Mouse (Mus musculus) limb, embryonic 11.5 days (tissue): Measurements from ENCODE around the gene Il17rd. TPM values are rescaled to one million over a fixed set of nuclear protein-coding genes. Genes with fewer than 3 reads are reported as not detected.

Source experiments
- ATAC-seq: fragments of 200-750 bp; cut with Nextera tagmentation; 2 replicates; pipeline ENCODE4 v1.8.0; 2017; ENCODE audit warnings: low read depth; ENCODE audit not compliant: insufficient number of reproducible peaks, low FRiP score, low TSS enrichment
- DNase-seq: peaks from one replicate; pipeline ENCODE4 v3.0.0-alpha.2; 2015; ENCODE audit warnings: low spot score
- H3K27ac ChIP-seq: fragments of 300-500 bp; sonication (generic); replicated peaks from 2 replicates; pipeline ENCODE4 v1.5.1; 2014; ENCODE audit warnings: low read depth, mild to moderate bottlenecking, low read length
- H3K27me3 ChIP-seq: fragments of 300-500 bp; sonication (generic); 2 replicates; pipeline ENCODE4 v1.6.1; 2014; ENCODE audit warnings: mild to moderate bottlenecking, low read length, mixed read lengths; ENCODE audit not compliant: control insufficient read depth, insufficient read depth
- H3K36me3 ChIP-seq: fragments of 300-500 bp; sonication (generic); 2 replicates; pipeline ENCODE4 v1.6.1; 2014; ENCODE audit warnings: mild to moderate bottlenecking, low read length, moderate library complexity, mixed read lengths; ENCODE audit not compliant: control insufficient read depth, insufficient read depth
- H3K4me1 ChIP-seq: fragments of 300-500 bp; sonication (generic); 2 replicates; pipeline ENCODE4 v1.6.1; 2014; ENCODE audit warnings: low read length, mixed read lengths; ENCODE audit not compliant: control insufficient read depth, insufficient read depth
- H3K4me2 ChIP-seq: fragments of 300-500 bp; sonication (generic); 2 replicates; pipeline ENCODE4 v1.6.1; 2014; ENCODE audit warnings: low read depth, mild to moderate bottlenecking, moderate library complexity; ENCODE audit not compliant: severe bottlenecking
- H3K4me3 ChIP-seq: fragments of 300-500 bp; sonication (generic); 2 replicates; pipeline ENCODE4 v1.5.1; 2014; ENCODE audit warnings: low read depth, low read length
- H3K9ac ChIP-seq: fragments of 300-500 bp; sonication (generic); 2 replicates; pipeline ENCODE4 v1.6.1; 2014; ENCODE audit warnings: mild to moderate bottlenecking, low read length
- H3K9me3 ChIP-seq: fragments of 300-500 bp; sonication (generic); 2 replicates; pipeline ENCODE4 v1.6.1; 2016; ENCODE audit warnings: low read length; ENCODE audit not compliant: control insufficient read depth
- WGBS: fragments of 180-500 bp; shearing (Covaris S2); extraction: QIAGEN DNeasy Blood & Tissue Kit; methylation state at CpG from one replicate; pipeline ENCODE4 v1.1.7; 2014; 5-methylcytosine and 5-hydroxymethylcytosine counted together
- polyA plus RNA-seq: library from polyadenylated mRNA; unstranded; fragments of >200 nt; fragmentation: Nextera tagmentation; extraction: Ambion mirVana; gene quantifications from 2 replicates; pipeline ENCODE4 v1.2.1, GENCODE M21; 2014

Il17rd gene
- polyA plus RNA-seq, 1 experiment from 2014 or later = 11.3 TPM

GRCm38 (mm10) chr14:27050043-27050442 is 11.3 kb downstream of the Il17rd start:
- no peak for DNase-seq

GRCm38 (mm10) chr14:27050560-27051510 is 12.1 kb downstream of the Il17rd start:
- H3K4me1 ChIP-seq = peaks cover 61% of the 10 kb centered on the region
- DNase-seq (peak; percentile 61), ATAC-seq (peak; percentile 69; the same call in 1 of the 2 replicates)
- H3K4me2 ChIP-seq = peak overlapping the region; percentile 15; the same call in 1 of the 2 replicates
- H3K9me3 ChIP-seq = no peaks in the 10 kb centered on the region
- no peaks in the 10 kb centered on the region for H3K36me3 ChIP-seq
- peak overlapping the region; percentile 3 for H3K9ac ChIP-seq
- no peaks in the 10 kb centered on the region for H3K27me3 ChIP-seq
- WGBS = 22% methylated on average over 18 of the region's 18 CpGs
- H3K27ac ChIP-seq = peak overlapping the region; percentile 84
- no peak overlapping the region for H3K4me3 ChIP-seq

More at GRCm38 (mm10) chr14:27050043-27050442, 11.3 kb downstream of the Il17rd start:
- ATAC-seq = no peak
- no peaks in the 10 kb centered on the region for H3K36me3 ChIP-seq
- H3K4me3 ChIP-seq = no peak overlapping the region
- no peak overlapping the region; the same call in 1 of the 2 replicates for H3K9ac ChIP-seq
- no peak overlapping the region for H3K4me2 ChIP-seq
- H3K27me3 ChIP-seq = no peaks in the 10 kb centered on the region
- WGBS = 13% methylated on average over 9 of the region's 9 CpGs
- no peaks in the 10 kb centered on the region for H3K9me3 ChIP-seq
- peak overlapping the region; percentile 84 for H3K27ac ChIP-seq
- H3K4me1 ChIP-seq = peaks cover 63% of the 10 kb centered on the region

GRCm38 (mm10) chr14:27051511-27051895 is 12.8 kb downstream of the Il17rd start:
- WGBS = 39% methylated on average over 5 of the region's 5 CpGs
- no peak overlapping the region for H3K9ac ChIP-seq
- no peaks in the 10 kb centered on the region for H3K9me3 ChIP-seq
- H3K4me1 ChIP-seq = peaks cover 62% of the 10 kb centered on the region
- ATAC-seq (0 out of 2 replicates have a peak, but pooled peaks have one; percentile 7), DNase-seq (no peak)
- no peak overlapping the region for H3K4me3 ChIP-seq
- H3K4me2 ChIP-seq = peak overlapping the region; percentile 0; the same call in 1 of the 2 replicates
- H3K27me3 ChIP-seq = no peaks in the 10 kb centered on the region
- H3K36me3 ChIP-seq = no peaks in the 10 kb centered on the region
- H3K27ac ChIP-seq = peak overlapping the region; percentile 84

GRCm38 (mm10) chr14:27058535-27059223 is 19.9 kb downstream of the Il17rd start:
- H3K4me2 ChIP-seq = peak overlapping the region; percentile 26; the same call in 1 of the 2 replicates
- WGBS = 11% methylated on average over 13 of the region's 13 CpGs
- H3K9me3 ChIP-seq = no peaks in the 10 kb centered on the region
- ATAC-seq (no peak), DNase-seq (no peak)
- no peaks in the 10 kb centered on the region for H3K27me3 ChIP-seq
- peaks cover 50% of the 10 kb centered on the region for H3K4me1 ChIP-seq
- H3K36me3 ChIP-seq = no peaks in the 10 kb centered on the region
- no peak overlapping the region for H3K9ac ChIP-seq
- H3K4me3 ChIP-seq = no peak overlapping the region
- H3K27ac ChIP-seq = peak overlapping the region; percentile 73

GRCm38 (mm10) chr14:27059224-27059558 is 20.4 kb downstream of the Il17rd start:
- Histone ChIP-seq H3K27ac (peak overlapping the region; percentile 73), H3K9me3 (no peaks in the 10 kb centered on the region), H3K4me2 (peak overlapping the region; percentile 22; the same call in 1 of the 2 replicates), H3K4me1 (peaks cover 54% of the 10 kb centered on the region), H3K9ac (no peak overlapping the region), H3K36me3 (no peaks in the 10 kb centered on the region), H3K4me3 (no peak overlapping the region), H3K27me3 (no peaks in the 10 kb centered on the region)
- WGBS = 25% methylated on average over 8 of the region's 8 CpGs
- ATAC-seq (no peak), DNase-seq (no peak)

GRCm38 (mm10) chr14:27063338-27063737 is 24.6 kb downstream of the Il17rd start:
- Histone ChIP-seq H3K9me3 (no peaks in the 10 kb centered on the region), H3K4me3 (no peak overlapping the region), H3K9ac (no peak overlapping the region), H3K4me2 (no peak overlapping the region), H3K27ac (peak overlapping the region; percentile 36), H3K36me3 (no peaks in the 10 kb centered on the region), H3K4me1 (peaks cover 59% of the 10 kb centered on the region), H3K27me3 (no peaks in the 10 kb centered on the region)
- no peak for ATAC-seq
- WGBS = 67% methylated on average over 1 of the region's 1 CpGs
- DNase-seq = no peak

- DNase-seq (peak; percentile 89), ATAC-seq (peak; percentile 51)
- 3% methylated on average over 9 of the region's 9 CpGs for WGBS
- Histone ChIP-seq H3K9me3 (no peaks in the 10 kb centered on the region), H3K36me3 (no peaks in the 10 kb centered on the region), H3K9ac (no peak overlapping the region; the same call in 1 of the 2 replicates), H3K4me1 (peaks cover 63% of the 10 kb centered on the region), H3K27me3 (no peaks in the 10 kb centered on the region), H3K4me3 (no peak overlapping the region), H3K4me2 (peak overlapping the region; percentile 24; the same call in 1 of the 2 replicates), H3K27ac (peak overlapping the region; percentile 88)
These were observed 27.6 kb downstream of the Il17rd start for GRCm38 (mm10) chr14:27066171-27066929.

GRCm38 (mm10) chr14:27067866-27068271 is 29.1 kb downstream of the Il17rd start:
- ATAC-seq = peak; percentile 58; the same call in 1 of the 2 replicates
- Histone ChIP-seq H3K27me3 (no peaks in the 10 kb centered on the region), H3K9me3 (no peaks in the 10 kb centered on the region), H3K27ac (peak overlapping the region; percentile 88), H3K4me1 (peaks cover 74% of the 10 kb centered on the region), H3K9ac (peak overlapping the region; percentile 2; the same call in 1 of the 2 replicates), H3K36me3 (no peaks in the 10 kb centered on the region), H3K4me3 (no peak overlapping the region), H3K4me2 (peak overlapping the region; percentile 24)
- DNase-seq = peak; percentile 84
- WGBS = 6% methylated on average over 6 of the region's 6 CpGs
